Mouse (Mus musculus) brain, adult 2 months (tissue): Measurements from ENCODE around the gene Auts2.

Experiments
- DNase-seq: peaks from one replicate; pipeline ENCODE4 v3.0.0; 2011; ENCODE audit warnings: low read depth, low spot score

The Auts2 gene

GRCm38 (mm10) chr5:131631038-131631997 lies 911.8 kb downstream of the Auts2 start:
- DNase-seq, result no peak

DNA sequence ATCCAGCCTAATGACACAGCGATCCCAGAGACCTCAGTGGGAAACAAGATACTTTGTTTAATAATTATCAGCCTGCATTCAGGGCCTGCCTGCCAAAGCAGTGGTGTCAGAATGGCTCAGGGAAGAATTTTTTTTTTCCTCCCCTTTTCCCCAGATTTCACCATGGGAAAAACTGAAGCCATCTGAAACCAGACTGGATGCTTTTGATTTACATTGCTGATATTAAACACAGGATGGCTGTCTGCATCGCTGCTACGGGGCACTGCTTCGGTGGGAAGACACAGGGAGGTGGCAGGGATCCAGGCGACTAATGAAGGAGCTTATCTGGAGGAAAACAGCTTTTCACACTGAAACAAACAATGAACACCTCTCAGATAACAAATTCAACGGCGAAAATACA lies 912.6 kb downstream of the Auts2 start:
- no peak for DNase-seq

GRCm38 (mm10) chr5:131616113-131616876 lies 926.8 kb downstream of the Auts2 start:
- DNase-seq, result peak; percentile 66

DNA sequence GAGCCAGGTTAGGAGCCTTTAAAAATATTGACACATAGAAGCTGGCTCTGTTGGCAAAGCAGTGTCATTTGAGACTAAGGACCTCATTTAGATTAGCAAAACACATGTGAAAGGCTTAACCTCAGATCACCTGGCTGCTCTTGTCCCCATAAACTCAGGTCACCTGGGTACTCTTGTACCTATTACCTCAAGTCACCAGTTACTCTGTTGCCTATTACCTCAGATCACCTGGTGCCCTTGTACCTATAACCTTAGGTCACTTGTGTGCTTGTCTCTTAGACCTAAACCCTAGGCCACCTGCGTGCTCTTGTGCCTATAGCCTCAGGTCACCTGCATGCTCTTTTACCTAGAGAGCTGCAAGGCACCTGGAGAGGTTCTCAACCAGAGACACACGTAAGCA lies 928.9 kb downstream of the Auts2 start:
- no peak for DNase-seq

- DNase-seq, result no peak
These were observed 929.8 kb downstream of the Auts2 start for GRCm38 (mm10) chr5:131613301-131613700.

DNA sequence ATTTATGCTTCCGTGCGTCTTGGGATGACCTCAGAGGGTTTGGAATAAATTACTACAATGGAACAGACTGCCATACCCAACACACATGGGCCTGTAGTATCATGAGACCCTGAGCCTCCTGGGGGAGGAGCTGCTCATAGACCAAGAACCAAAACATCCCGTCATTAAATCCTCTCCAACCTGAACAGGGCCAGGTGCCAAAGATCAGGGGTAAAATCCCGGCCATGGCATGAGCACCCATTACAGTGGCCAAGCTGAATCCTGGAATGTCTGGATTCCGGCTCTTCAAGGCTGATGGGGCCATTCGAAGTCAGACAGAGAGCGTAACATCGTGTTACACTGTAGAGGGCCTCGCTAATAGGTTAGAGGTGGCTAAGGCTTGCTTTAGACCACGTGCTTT lies 932.4 kb downstream of the Auts2 start:
- DNase-seq, result no peak

DNA sequence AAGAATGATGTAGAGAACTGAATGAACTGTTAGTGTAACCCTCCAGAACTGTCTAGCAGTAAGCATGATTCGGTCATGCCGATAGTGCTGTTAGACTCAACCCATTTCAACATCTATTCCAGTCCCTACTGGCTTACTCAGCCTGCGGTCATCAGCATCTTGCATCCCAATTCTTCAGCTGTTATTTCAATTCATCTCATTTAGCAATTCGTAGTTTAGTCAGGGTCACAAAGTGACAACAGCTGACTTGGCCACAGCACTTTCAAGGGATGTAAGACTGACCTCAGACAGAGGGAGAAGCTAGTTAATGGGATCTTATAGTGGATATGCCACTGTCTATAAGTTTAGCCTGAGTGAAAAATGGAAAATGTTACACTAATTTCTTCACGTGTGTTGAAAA lies 936.4 kb downstream of the Auts2 start:
- DNase-seq, result no peak

GRCm38 (mm10) chr5:131601934-131602692 lies 941.0 kb downstream of the Auts2 start:
- DNase-seq, result no peak

GRCm38 (mm10) chr5:131600325-131601125 lies 942.6 kb downstream of the Auts2 start:
- DNase-seq, result peak; percentile 79

DNA sequence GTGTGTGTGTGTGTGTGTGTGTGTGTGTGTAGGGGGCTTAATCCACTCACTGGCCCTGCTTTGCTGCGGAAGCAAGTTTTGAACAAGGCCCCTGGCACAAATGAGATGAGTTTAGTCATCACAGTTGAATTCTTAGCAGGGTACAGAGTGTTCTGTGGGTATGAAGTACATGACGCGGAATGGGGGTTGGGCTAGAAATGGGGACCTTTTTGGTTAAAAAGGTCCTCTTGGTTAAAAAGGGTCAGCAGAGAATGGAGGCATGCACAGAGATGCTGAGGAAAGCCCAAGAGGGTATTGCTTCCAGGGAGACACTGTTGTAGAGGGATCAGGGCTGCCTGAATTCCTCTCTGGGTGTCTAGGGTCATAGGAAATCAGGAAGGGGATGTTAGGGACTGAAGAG lies 945.6 kb downstream of the Auts2 start:
- DNase-seq, result no peak

DNA sequence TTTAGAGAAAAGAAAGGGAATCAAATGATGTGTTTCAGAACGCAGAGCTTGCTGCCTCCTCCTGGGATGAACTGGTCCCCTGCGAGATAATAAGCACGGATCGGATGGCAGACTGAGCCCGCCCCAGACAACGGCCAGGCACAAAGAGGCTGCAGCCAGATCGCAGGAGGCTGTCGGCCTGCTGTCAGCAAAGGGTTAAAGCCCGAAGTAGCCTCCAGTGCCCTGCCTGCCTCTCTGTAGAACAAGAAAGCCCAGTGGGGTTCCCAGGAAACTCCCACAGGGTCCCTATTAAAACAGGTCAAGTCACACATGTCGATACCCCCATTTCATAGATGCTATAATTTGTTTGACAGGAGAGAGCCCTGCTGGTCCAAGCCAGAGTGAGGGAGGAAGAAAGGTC lies 946.6 kb downstream of the Auts2 start:
- DNase-seq, result no peak

DNA sequence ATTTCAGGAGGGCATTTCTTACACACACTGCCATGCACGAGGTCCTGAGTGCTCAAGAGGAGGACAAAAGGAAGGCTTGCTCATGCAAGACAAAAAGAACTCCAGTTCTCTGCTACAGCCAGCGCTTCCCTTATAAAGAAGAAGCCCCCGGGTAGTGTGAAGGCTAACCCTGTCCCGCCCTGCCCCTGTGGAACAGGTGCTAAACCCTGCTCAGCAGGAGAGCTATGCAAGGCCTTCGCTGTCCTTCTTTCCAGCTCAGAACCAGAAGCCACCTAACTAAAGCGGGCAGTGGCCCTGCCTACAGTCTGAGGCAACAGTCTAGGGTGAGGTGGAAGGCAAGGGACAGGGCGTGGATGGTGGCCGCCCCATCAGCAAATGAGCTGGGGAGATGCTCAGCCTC lies 947.4 kb downstream of the Auts2 start:
- no peak for DNase-seq

DNA sequence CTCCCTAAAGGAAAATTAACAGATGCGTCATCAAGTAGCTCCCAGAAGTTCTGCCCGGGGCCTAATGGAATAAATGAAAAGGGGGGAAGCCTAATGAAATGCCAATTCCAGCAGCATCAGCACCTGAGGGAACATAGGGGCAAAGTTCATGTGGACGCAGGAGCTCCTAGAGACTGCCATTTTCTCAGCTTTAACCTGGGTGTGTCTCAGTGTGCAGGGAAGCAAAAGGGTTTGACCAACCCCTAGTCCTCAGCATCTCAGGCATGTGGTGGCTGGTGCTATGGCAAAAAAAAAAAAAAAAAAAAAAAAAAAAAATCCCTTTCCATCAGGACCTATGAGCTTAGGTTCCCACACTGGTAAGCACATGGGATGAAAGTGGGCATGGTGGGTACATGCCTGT lies 948.5 kb downstream of the Auts2 start:
- DNase-seq, result no peak

DNA sequence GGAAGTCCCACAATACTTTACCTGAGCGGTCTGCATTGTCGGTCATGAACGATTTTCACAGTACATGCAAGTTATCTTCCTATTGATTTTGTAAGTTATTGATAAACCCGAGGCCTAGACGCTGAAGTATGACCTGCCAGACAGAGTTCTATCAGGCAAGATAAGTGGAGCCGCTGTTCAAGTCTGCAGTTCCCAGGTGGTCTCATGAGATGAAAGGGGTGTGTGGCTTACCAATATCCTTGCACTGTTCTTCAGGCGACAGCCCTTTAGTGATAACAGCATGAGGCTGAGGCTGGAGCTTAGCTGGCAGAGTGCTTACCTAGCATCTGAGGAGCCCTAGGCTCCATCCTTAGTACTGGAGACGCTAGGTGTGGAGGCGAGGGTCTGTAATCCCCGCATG lies 949.9 kb downstream of the Auts2 start:
- no peak for DNase-seq

GRCm38 (mm10) chr5:131589948-131590467 lies 953.1 kb downstream of the Auts2 start:
- DNase-seq, result no peak

- no peak for DNase-seq
These were observed 956.8 kb downstream of the Auts2 start for GRCm38 (mm10) chr5:131586332-131586700.

- no peak for DNase-seq
These were observed 957.3 kb downstream of the Auts2 start for GRCm38 (mm10) chr5:131585684-131586331.

GRCm38 (mm10) chr5:131584260-131585135 lies 958.6 kb downstream of the Auts2 start:
- no peak for DNase-seq
